Mouse (Mus musculus): ENCODE data around the gene Asic1. TPM values are rescaled to one million over a fixed set of nuclear protein-coding genes. Genes with fewer than 3 reads are reported as not detected.

The Asic1 gene
- 2.1 TPM for polyA plus RNA-seq (2015; fragmentation: Illumina TruSeq; extraction: RNeasy Lipid Tissue Mini Kit (QIAGEN cat#74804); ENCODE audit: insufficient read depth, low read depth, low replicate concordance)

GRCm38 (mm10) chr15:99670154-99670821 lies at the start of gene Asic1:
Asic1 (plus strand) TSS chr15:99670368.

GRCm38 (mm10) chr15:99651163-99651872 lies 18.9 kb upstream of the Asic1 start, which contains the start of gene Racgap1:
Racgap1 (minus strand) TSS chr15:99651656.

GRCm38 (mm10) chr15:99701999-99702900 lies 32.1 kb downstream of the Asic1 start, which contains the start of gene Smarcd1:
Smarcd1 (plus strand) TSS chr15:99702129.

GRCm38 (mm10) chr15:99705440-99706048 lies 35.4 kb downstream of the Asic1 start, which contains the start of gene Gm17349:
Gm17349 (minus strand) TSS chr15:99705490.

GRCm38 (mm10) chr15:99717386-99718334 lies 47.5 kb downstream of the Asic1 start, which contains the start of gene Gpd1:
Gpd1 (plus strand) TSS chr15:99717515.

GRCm38 (mm10) chr15:99725341-99726155 lies 55.4 kb downstream of the Asic1 start, which contains the start of gene Cox14:
Cox14 (plus strand) TSS chr15:99725618.

Other genes with a start within 250 kb of the Asic1 start
- gene Nckap5l, start 212.6 kb upstream of the Asic1 start, polyA plus RNA-seq (2015; fragmentation: Illumina TruSeq; extraction: RNeasy Lipid Tissue Mini Kit (QIAGEN cat#74804); ENCODE audit: insufficient read depth, low read depth, low replicate concordance) = 1.2 TPM
- gene Bcdin3d, start 195.6 kb upstream of the Asic1 start, polyA plus RNA-seq (2015; fragmentation: Illumina TruSeq; extraction: RNeasy Lipid Tissue Mini Kit (QIAGEN cat#74804); ENCODE audit: insufficient read depth, low read depth, low replicate concordance) = 2.5 TPM
- 2.0 TPM for gene Faim2, start 142.2 kb upstream of the Asic1 start, polyA plus RNA-seq (2015; fragmentation: Illumina TruSeq; extraction: RNeasy Lipid Tissue Mini Kit (QIAGEN cat#74804); ENCODE audit: insufficient read depth, low read depth, low replicate concordance)
- gene Aqp2, start 91.3 kb upstream of the Asic1 start, polyA plus RNA-seq (2015; fragmentation: Illumina TruSeq; extraction: RNeasy Lipid Tissue Mini Kit (QIAGEN cat#74804); ENCODE audit: insufficient read depth, low read depth, low replicate concordance) = not detected
- 2.9 TPM for gene Aqp5, start 79.6 kb upstream of the Asic1 start, polyA plus RNA-seq (2015; fragmentation: Illumina TruSeq; extraction: RNeasy Lipid Tissue Mini Kit (QIAGEN cat#74804); ENCODE audit: insufficient read depth, low read depth, low replicate concordance)
- not detected for gene Aqp6, start 69.0 kb upstream of the Asic1 start, polyA plus RNA-seq (2015; fragmentation: Illumina TruSeq; extraction: RNeasy Lipid Tissue Mini Kit (QIAGEN cat#74804); ENCODE audit: insufficient read depth, low read depth, low replicate concordance)
- gene Racgap1, start 18.7 kb upstream of the Asic1 start, polyA plus RNA-seq (2015; fragmentation: Illumina TruSeq; extraction: RNeasy Lipid Tissue Mini Kit (QIAGEN cat#74804); ENCODE audit: insufficient read depth, low read depth, low replicate concordance) = 0.52 TPM
- 5.5 TPM for gene Smarcd1, start 31.8 kb downstream of the Asic1 start, polyA plus RNA-seq (2015; fragmentation: Illumina TruSeq; extraction: RNeasy Lipid Tissue Mini Kit (QIAGEN cat#74804); ENCODE audit: insufficient read depth, low read depth, low replicate concordance)
- not detected for gene Gm17349, start 35.1 kb downstream of the Asic1 start, polyA plus RNA-seq (2015; fragmentation: Illumina TruSeq; extraction: RNeasy Lipid Tissue Mini Kit (QIAGEN cat#74804); ENCODE audit: insufficient read depth, low read depth, low replicate concordance)
- 8.3 TPM for gene Gpd1, start 47.1 kb downstream of the Asic1 start, polyA plus RNA-seq (2015; fragmentation: Illumina TruSeq; extraction: RNeasy Lipid Tissue Mini Kit (QIAGEN cat#74804); ENCODE audit: insufficient read depth, low read depth, low replicate concordance)
- gene Cox14, start 55.2 kb downstream of the Asic1 start, polyA plus RNA-seq (2015; fragmentation: Illumina TruSeq; extraction: RNeasy Lipid Tissue Mini Kit (QIAGEN cat#74804); ENCODE audit: insufficient read depth, low read depth, low replicate concordance) = 22.0 TPM
- 9.9 TPM for gene Cers5, start 102.5 kb downstream of the Asic1 start, polyA plus RNA-seq (2015; fragmentation: Illumina TruSeq; extraction: RNeasy Lipid Tissue Mini Kit (QIAGEN cat#74804); ENCODE audit: insufficient read depth, low read depth, low replicate concordance)
- gene Lima1, start 205.1 kb downstream of the Asic1 start, polyA plus RNA-seq (2015; fragmentation: Illumina TruSeq; extraction: RNeasy Lipid Tissue Mini Kit (QIAGEN cat#74804); ENCODE audit: insufficient read depth, low read depth, low replicate concordance) = 12.3 TPM